Mouse (Mus musculus): ENCODE results near the gene Elobl.

Elobl gene

GRCm38 (mm10) chr11:88937886-88938285, 28.8 kb downstream of the Elobl start:
- in situ Hi-C loops (cut with MboI, MseI), result no loop called here

- in situ Hi-C loops (cut with MboI, MseI), result no loop called here
Observed at GRCm38 (mm10) chr11:88934089-88935000, 32.4 kb downstream of the Elobl start.

- in situ Hi-C loops (cut with MboI, MseI), result no loop called here
Observed at GRCm38 (mm10) chr11:88933030-88933429, 33.7 kb downstream of the Elobl start.

- in situ Hi-C loops (cut with MboI, MseI), result no loop called here
Observed at GRCm38 (mm10) chr11:88931692-88932530, 34.8 kb downstream of the Elobl start.

- in situ Hi-C loops (cut with MboI, MseI), result no loop called here
Observed at GRCm38 (mm10) chr11:88926566-88926965, 40.2 kb downstream of the Elobl start.

Data from T-helper 1 cell (primary cell).